Mouse (Mus musculus): ENCODE results near the gene Ppp2r1b.

Gene Ppp2r1b

GRCm38 (mm10) chr9:50920933-50921895 lies 76.1 kb downstream of the Ppp2r1b start:
- no peak for DNase-seq (ENCODE audit: low spot score)

- DNase-seq (ENCODE audit: low spot score), result no peak
These were observed 77.5 kb downstream of the Ppp2r1b start for GRCm38 (mm10) chr9:50922363-50923153.

- no peak for DNase-seq (ENCODE audit: low spot score)
These were observed 79.4 kb downstream of the Ppp2r1b start for GRCm38 (mm10) chr9:50924454-50924853.

GRCm38 (mm10) chr9:50925801-50926200 lies 80.7 kb downstream of the Ppp2r1b start:
- DNase-seq (ENCODE audit: low spot score), result no peak

GRCm38 (mm10) chr9:50929986-50930385 lies 84.9 kb downstream of the Ppp2r1b start:
- no peak for DNase-seq (ENCODE audit: low spot score)

- no peak for DNase-seq (ENCODE audit: low spot score)
These were observed 96.8 kb downstream of the Ppp2r1b start for GRCm38 (mm10) chr9:50941804-50942401.

- no peak for DNase-seq (ENCODE audit: low spot score)
These were observed 97.6 kb downstream of the Ppp2r1b start for GRCm38 (mm10) chr9:50942711-50943110.
